Mouse (Mus musculus): Measurements from ENCODE around the gene Mvb12a. TPM values are rescaled to one million over a fixed set of nuclear protein-coding genes. Genes with fewer than 3 reads are reported as not detected.

Gene Mvb12a
- polyA plus RNA-seq, 1 experiment from 2014 or later: 50.1 TPM

GRCm38 (mm10) chr8:71563992-71564391 lies 21.3 kb downstream of the Mvb12a start:
- Histone ChIP-seq H3K36me3 (ENCODE audit: control insufficient read depth, insufficient read depth, low read length) (no peaks in the 10 kb centered on the region), H3K27me3 (ENCODE audit: control insufficient read depth, insufficient read depth, low read length) (peaks cover 43% of the 10 kb centered on the region), H3K9ac (ENCODE audit: low read length) (no peak overlapping the region), H3K4me3 (ENCODE audit: low read depth, low read length) (no peak overlapping the region), H3K4me2 (ENCODE audit: low read depth, low read length, severe bottlenecking) (no peak overlapping the region), H3K9me3 (ENCODE audit: control insufficient read depth, low read length) (peaks cover 4% of the 10 kb centered on the region), H3K4me1 (replicated peaks; ENCODE audit: control insufficient read depth, insufficient read depth, low read length) (peaks cover 3% of the 10 kb centered on the region; the same call in 1 of the 2 replicates), H3K27ac (ENCODE audit: low read depth, low read length) (no peak overlapping the region)
- ATAC-seq (replicated peaks; ENCODE audit: low FRiP score): no peak
- DNase-seq (ENCODE audit: low spot score): no peak
- WGBS: 92% methylated on average over 4 of the region's 4 CpGs

DNA sequence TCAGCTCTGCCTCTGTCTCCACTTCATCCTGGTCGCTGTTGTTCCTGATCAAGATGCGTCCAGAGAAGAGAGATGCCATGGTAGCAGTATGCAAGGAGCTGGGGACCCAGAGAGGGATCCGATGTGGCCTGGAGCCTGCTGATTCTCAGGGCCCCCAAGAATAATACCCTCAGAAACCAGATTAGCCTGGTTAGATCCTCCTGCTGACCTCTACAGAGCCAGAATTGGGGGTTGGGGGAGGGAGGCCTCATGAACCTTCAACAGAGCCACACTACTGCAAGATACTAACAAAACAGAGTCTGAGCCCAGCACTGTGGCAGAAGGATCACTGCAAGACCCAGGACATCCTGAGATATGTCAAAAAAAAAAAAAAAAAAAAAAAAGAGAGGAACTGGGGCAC lies 23.8 kb downstream of the Mvb12a start, which contains the start of gene Nxnl1:
Gene Nxnl1 (minus strand): TSS at position 101 of the 400 bp plus-strand sequence.
- 48% methylated on average over 3 of the region's 3 CpGs for WGBS

GRCm38 (mm10) chr8:71567587-71567986 lies 24.9 kb downstream of the Mvb12a start:
- Histone ChIP-seq H3K9ac (ENCODE audit: low read length) (no peak overlapping the region), H3K36me3 (ENCODE audit: control insufficient read depth, insufficient read depth, low read length) (no peaks in the 10 kb centered on the region), H3K4me2 (ENCODE audit: low read depth, low read length, severe bottlenecking) (no peak overlapping the region), H3K9me3 (ENCODE audit: control insufficient read depth, low read length) (peaks cover 4% of the 10 kb centered on the region), H3K27me3 (ENCODE audit: control insufficient read depth, insufficient read depth, low read length) (peaks cover 10% of the 10 kb centered on the region), H3K27ac (ENCODE audit: low read depth, low read length) (no peak overlapping the region), H3K4me3 (ENCODE audit: low read depth, low read length) (no peak overlapping the region), H3K4me1 (replicated peaks; ENCODE audit: control insufficient read depth, insufficient read depth, low read length) (peaks cover 8% of the 10 kb centered on the region)
- no peak for ATAC-seq (replicated peaks; ENCODE audit: low FRiP score)
- WGBS: 83% methylated on average over 7 of the region's 7 CpGs
- DNase-seq (ENCODE audit: low spot score): no peak

More for the DNA sequence above, 23.8 kb downstream of the Mvb12a start, which contains the start of gene Nxnl1:
- Histone ChIP-seq H3K9ac (ENCODE audit: low read length) (no peak within 1 kb of the TSS), H3K4me1 (replicated peaks; ENCODE audit: control insufficient read depth, insufficient read depth, low read length) (peaks cover 9% of the 10 kb centered on the region), H3K9me3 (ENCODE audit: control insufficient read depth, low read length) (peaks cover 4% of the 10 kb centered on the region), H3K27ac (ENCODE audit: low read depth, low read length) (no peak within 1 kb of the TSS), H3K27me3 (ENCODE audit: control insufficient read depth, insufficient read depth, low read length) (peaks cover 21% of the 10 kb centered on the region), H3K4me2 (ENCODE audit: low read depth, low read length, severe bottlenecking) (no peak within 1 kb of the TSS), H3K36me3 (ENCODE audit: control insufficient read depth, insufficient read depth, low read length) (no peaks in the 10 kb centered on the region), H3K4me3 (ENCODE audit: low read depth, low read length) (no peak within 1 kb of the TSS)
- DNase-seq (ENCODE audit: low spot score) (no peak), ATAC-seq (replicated peaks; ENCODE audit: low FRiP score) (no peak)

DNA sequence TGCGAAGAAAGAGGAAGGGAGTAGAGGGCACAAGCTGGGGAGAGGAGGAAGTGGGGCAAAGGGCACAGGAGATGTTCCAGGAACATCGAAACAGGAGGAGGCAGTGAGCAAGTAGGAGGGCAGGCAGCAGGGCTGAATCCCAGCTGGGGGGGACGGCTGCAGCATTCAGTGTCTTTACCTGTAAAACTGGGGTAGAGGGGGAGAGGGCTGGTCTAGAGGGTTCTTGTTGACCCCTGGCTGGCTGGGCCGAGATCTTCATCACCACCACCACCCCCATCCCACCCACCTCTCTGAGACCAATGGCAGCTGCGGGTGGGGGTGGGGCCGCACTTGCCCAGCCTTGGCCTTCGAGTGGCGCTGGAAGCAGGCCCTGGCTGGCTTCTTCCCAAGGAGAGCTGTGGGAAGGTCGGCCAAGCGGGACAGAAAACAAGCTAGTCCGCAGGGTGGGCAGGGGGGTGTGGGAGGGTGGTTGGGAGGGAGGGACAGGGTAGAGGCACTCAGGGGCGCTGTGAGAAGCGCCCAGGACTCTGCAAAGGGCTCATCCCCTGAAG lies 25.7 kb downstream of the Mvb12a start, which contains the start of gene Slc27a1:
Gene Slc27a1 (plus strand): TSS at position 496 of the 551 bp plus-strand sequence.
- no peaks in the 10 kb centered on the region for H3K36me3 ChIP-seq (ENCODE audit: control insufficient read depth, insufficient read depth, low read length)
- H3K4me1 ChIP-seq (replicated peaks; ENCODE audit: control insufficient read depth, insufficient read depth, low read length): peaks cover 7% of the 10 kb centered on the region; the same call in 1 of the 2 replicates
- H3K27ac ChIP-seq (ENCODE audit: low read depth, low read length): no peak within 1 kb of the TSS
- H3K27me3 ChIP-seq (ENCODE audit: control insufficient read depth, insufficient read depth, low read length): peaks cover 6% of the 10 kb centered on the region; the same call in 1 of the 2 replicates
- ATAC-seq (replicated peaks; ENCODE audit: low FRiP score) (no peak), DNase-seq (ENCODE audit: low spot score) (no peak)
- peak within 1 kb of the TSS; percentile 57 for H3K9ac ChIP-seq (ENCODE audit: low read length)
- H3K4me3 ChIP-seq (ENCODE audit: low read depth, low read length): peak within 1 kb of the TSS; percentile 63
- peak within 1 kb of the TSS; percentile 93 for H3K4me2 ChIP-seq (ENCODE audit: low read depth, low read length, severe bottlenecking)
- peaks cover 4% of the 10 kb centered on the region for H3K9me3 ChIP-seq (ENCODE audit: control insufficient read depth, low read length)
- 12% methylated on average over 13 of the region's 13 CpGs for WGBS

GRCm38 (mm10) chr8:71568941-71569340 lies 26.2 kb downstream of the Mvb12a start:
- ATAC-seq (replicated peaks; ENCODE audit: low FRiP score) (no peak), DNase-seq (ENCODE audit: low spot score) (no peak)
- Histone ChIP-seq H3K4me3 (ENCODE audit: low read depth, low read length) (peak overlapping the region; percentile 63), H3K9ac (ENCODE audit: low read length) (peak overlapping the region; percentile 57; the same call in 1 of the 2 replicates), H3K9me3 (ENCODE audit: control insufficient read depth, low read length) (peaks cover 4% of the 10 kb centered on the region), H3K4me1 (replicated peaks; ENCODE audit: control insufficient read depth, insufficient read depth, low read length) (peaks cover 7% of the 10 kb centered on the region; the same call in 1 of the 2 replicates), H3K4me2 (ENCODE audit: low read depth, low read length, severe bottlenecking) (peak overlapping the region; percentile 93), H3K27me3 (ENCODE audit: control insufficient read depth, insufficient read depth, low read length) (peaks cover 6% of the 10 kb centered on the region; the same call in 1 of the 2 replicates), H3K36me3 (ENCODE audit: control insufficient read depth, insufficient read depth, low read length) (no peaks in the 10 kb centered on the region), H3K27ac (ENCODE audit: low read depth, low read length) (no peak overlapping the region)
- 17% methylated on average over 6 of the region's 6 CpGs for WGBS

GRCm38 (mm10) chr8:71569366-71570290 lies 26.9 kb downstream of the Mvb12a start:
- peak overlapping the region; percentile 63 for H3K4me3 ChIP-seq (ENCODE audit: low read depth, low read length)
- no peaks in the 10 kb centered on the region for H3K36me3 ChIP-seq (ENCODE audit: control insufficient read depth, insufficient read depth, low read length)
- peak overlapping the region; percentile 93 for H3K4me2 ChIP-seq (ENCODE audit: low read depth, low read length, severe bottlenecking)
- H3K4me1 ChIP-seq (replicated peaks; ENCODE audit: control insufficient read depth, insufficient read depth, low read length): peaks cover 7% of the 10 kb centered on the region; the same call in 1 of the 2 replicates
- no peaks in the 10 kb centered on the region for H3K9me3 ChIP-seq (ENCODE audit: control insufficient read depth, low read length)
- ATAC-seq (replicated peaks; ENCODE audit: low FRiP score) (peak; percentile 75), DNase-seq (ENCODE audit: low spot score) (peak; percentile 90)
- no peak overlapping the region for H3K27ac ChIP-seq (ENCODE audit: low read depth, low read length)
- WGBS: under 1% methylated on average over 51 of the region's 51 CpGs
- H3K27me3 ChIP-seq (ENCODE audit: control insufficient read depth, insufficient read depth, low read length): peaks cover 6% of the 10 kb centered on the region; the same call in 1 of the 2 replicates
- peak overlapping the region; percentile 57 for H3K9ac ChIP-seq (ENCODE audit: low read length)

DNA sequence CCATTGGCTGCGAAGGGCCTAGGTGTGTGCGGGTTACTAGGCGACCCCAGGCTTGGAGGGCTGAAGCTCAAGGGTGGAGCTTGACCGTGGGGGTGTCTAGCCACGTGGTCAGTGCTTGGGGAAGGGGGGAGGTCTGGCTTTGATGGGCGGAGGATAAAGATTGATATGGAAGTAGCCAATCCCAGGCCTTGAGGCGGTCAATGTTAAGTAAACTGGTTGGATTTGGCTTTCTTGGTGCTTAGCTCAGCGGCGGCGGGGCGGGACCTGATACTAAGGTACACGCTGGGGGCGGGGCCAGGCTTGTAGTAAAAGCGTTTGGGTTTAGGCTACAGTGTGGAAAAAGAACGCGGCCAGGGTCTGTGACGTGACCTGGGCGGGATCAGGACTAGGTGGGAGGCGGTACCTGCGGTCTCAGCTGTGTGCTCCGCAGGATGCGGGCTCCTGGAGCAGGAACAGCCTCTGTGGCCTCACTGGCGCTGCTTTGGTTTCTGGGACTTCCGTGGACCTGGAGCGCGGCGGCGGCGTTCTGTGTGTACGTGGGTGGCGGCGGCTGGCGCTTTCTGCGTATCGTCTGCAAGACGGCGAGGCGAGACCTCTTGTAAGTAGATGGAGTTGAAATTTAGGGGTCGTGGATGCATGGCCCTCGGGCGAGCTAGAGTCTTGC lies 27.7 kb downstream of the Mvb12a start:
- Histone ChIP-seq H3K27me3 (ENCODE audit: control insufficient read depth, insufficient read depth, low read length) (peaks cover 6% of the 10 kb centered on the region; the same call in 1 of the 2 replicates), H3K9ac (ENCODE audit: low read length) (peak overlapping the region; percentile 65), H3K9me3 (ENCODE audit: control insufficient read depth, low read length) (no peaks in the 10 kb centered on the region), H3K27ac (ENCODE audit: low read depth, low read length) (no peak overlapping the region; the same call in 1 of the 2 replicates), H3K4me2 (ENCODE audit: low read depth, low read length, severe bottlenecking) (peak overlapping the region; percentile 93), H3K4me1 (replicated peaks; ENCODE audit: control insufficient read depth, insufficient read depth, low read length) (peaks cover 7% of the 10 kb centered on the region; the same call in 1 of the 2 replicates), H3K4me3 (ENCODE audit: low read depth, low read length) (peak overlapping the region; percentile 63), H3K36me3 (ENCODE audit: control insufficient read depth, insufficient read depth, low read length) (no peaks in the 10 kb centered on the region)
- peak; percentile 90 for ATAC-seq (replicated peaks; ENCODE audit: low FRiP score)
- under 1% methylated on average over 41 of the region's 41 CpGs for WGBS
- peak; percentile 92 for DNase-seq (ENCODE audit: low spot score)

DNA sequence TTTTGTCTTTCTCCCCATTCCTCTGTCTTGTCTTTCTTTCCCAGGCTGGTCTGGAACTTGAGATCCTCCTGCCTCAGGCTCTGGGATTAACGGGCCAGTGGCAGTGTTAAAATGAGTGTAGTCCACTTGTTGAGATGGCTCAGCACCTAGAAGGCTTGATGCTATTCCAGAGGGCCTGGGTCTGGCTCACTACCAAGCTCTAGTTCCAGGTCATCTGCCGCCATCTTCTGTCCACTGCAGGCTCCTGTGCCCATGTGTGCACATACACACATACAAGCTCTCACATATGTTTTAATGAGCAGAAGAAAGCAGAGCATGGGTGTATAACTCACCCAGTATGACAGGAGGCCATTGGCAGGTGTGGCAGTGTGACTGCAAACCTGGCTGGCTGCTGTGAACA lies 29.4 kb downstream of the Mvb12a start:
- no peak for ATAC-seq (replicated peaks; ENCODE audit: low FRiP score)
- no peak overlapping the region for H3K4me2 ChIP-seq (ENCODE audit: low read depth, low read length, severe bottlenecking)
- no peak overlapping the region for H3K27ac ChIP-seq (ENCODE audit: low read depth, low read length)

More for the DNA sequence above, 29.4 kb downstream of the Mvb12a start:
- H3K36me3 ChIP-seq (ENCODE audit: control insufficient read depth, insufficient read depth, low read length): no peaks in the 10 kb centered on the region
- no peak overlapping the region for H3K4me3 ChIP-seq (ENCODE audit: low read depth, low read length)
- no peak for DNase-seq (ENCODE audit: low spot score)
- peaks cover 6% of the 10 kb centered on the region; the same call in 1 of the 2 replicates for H3K27me3 ChIP-seq (ENCODE audit: control insufficient read depth, insufficient read depth, low read length)
- H3K9me3 ChIP-seq (ENCODE audit: control insufficient read depth, low read length): no peaks in the 10 kb centered on the region
- no peak overlapping the region for H3K9ac ChIP-seq (ENCODE audit: low read length)
- H3K4me1 ChIP-seq (replicated peaks; ENCODE audit: control insufficient read depth, insufficient read depth, low read length): peaks cover 7% of the 10 kb centered on the region; the same call in 1 of the 2 replicates
- 82% methylated on average over 2 of the region's 2 CpGs for WGBS
